Mouse (Mus musculus) intestine, embryonic 14.5 days (tissue): ENCODE results near the gene Traf4. TPM values are rescaled to one million over a fixed set of nuclear protein-coding genes. Genes with fewer than 3 reads are reported as not detected.

Experiments
- ATAC-seq: fragments of 200-750 bp; cut with Nextera tagmentation; replicated peaks from 2 replicates; pipeline ENCODE4 v1.8.0; 2017; ENCODE audit warnings: low read depth, moderate number of reproducible peaks, moderate TSS enrichment, moderate library complexity; ENCODE audit not compliant: low FRiP score, low TSS enrichment
- DNase-seq: peaks from one replicate; pipeline ENCODE4 v3.0.0-alpha.2; 2018; ENCODE audit warnings: low spot score
- H3K27ac ChIP-seq: fragments of 300-500 bp; sonication (generic); 2 replicates; pipeline ENCODE4 v1.5.1; 2014; ENCODE audit warnings: low read depth, mild to moderate bottlenecking, control low read depth
- H3K27me3 ChIP-seq: fragments of 300-500 bp; sonication (generic); replicated peaks from 2 replicates; pipeline ENCODE4 v1.6.1; 2014; ENCODE audit warnings: low read length, control low read depth; ENCODE audit not compliant: control insufficient read depth, insufficient read depth
- H3K36me3 ChIP-seq: fragments of 300-500 bp; sonication (generic); 2 replicates; pipeline ENCODE4 v1.6.1; 2014; ENCODE audit warnings: low read length, control low read depth; ENCODE audit not compliant: control insufficient read depth, insufficient read depth
- H3K4me1 ChIP-seq: fragments of 300-500 bp; sonication (generic); replicated peaks from 2 replicates; pipeline ENCODE4 v1.6.1; 2014; ENCODE audit warnings: low read length, control low read depth, mixed read lengths; ENCODE audit not compliant: control insufficient read depth, insufficient read depth
- H3K4me2 ChIP-seq: fragments of 300-500 bp; sonication (generic); 2 replicates; pipeline ENCODE4 v1.6.1; 2014; ENCODE audit warnings: low read length
- H3K4me3 ChIP-seq: fragments of 300-500 bp; sonication (generic); 2 replicates; pipeline ENCODE4 v1.5.1; 2014; ENCODE audit warnings: low read depth, low read length, control low read depth, mixed read lengths
- H3K9ac ChIP-seq: fragments of 300-500 bp; sonication (generic); 2 replicates; pipeline ENCODE4 v1.6.1; 2014; ENCODE audit warnings: mild to moderate bottlenecking, low read length
- H3K9me3 ChIP-seq: fragments of 300-500 bp; sonication (generic); 2 replicates; pipeline ENCODE4 v1.6.1; 2016; ENCODE audit warnings: low read length, control low read depth; ENCODE audit not compliant: control insufficient read depth
- WGBS: fragments of 180-500 bp; shearing (Covaris S2); extraction: QIAGEN DNeasy Blood & Tissue Kit; methylation state at CpG from one replicate; pipeline ENCODE4 v1.1.7; 2014; 5-methylcytosine and 5-hydroxymethylcytosine counted together
- microRNA-seq: library from miRNA; unstranded; fragments of <30 nt; microRNA quantifications from one replicate; pipeline ENCODE4, GENCODE M21; 2016
- polyA plus RNA-seq: library from polyadenylated mRNA; unstranded; fragments of >200 nt; fragmentation: Nextera tagmentation; extraction: Ambion mirVana; gene quantifications from 2 replicates; pipeline ENCODE4 v1.2.1, GENCODE M21; 2014

The Traf4 gene
- polyA plus RNA-seq, 1 experiment from 2014 or later: 61.7 TPM

- peak overlapping the region; percentile 62 for H3K4me3 ChIP-seq
- WGBS: 5% methylated on average over 19 of the region's 19 CpGs
- DNase-seq: peak; percentile 54
Measured at GRCm38 (mm10) chr11:78114676-78115366, 50.6 kb downstream of the Traf4 start.

GRCm38 (mm10) chr11:78113616-78114015 is 51.8 kb downstream of the Traf4 start:
- WGBS: 87% methylated on average over 2 of the region's 2 CpGs
- no peaks in the 10 kb centered on the region for H3K27me3 ChIP-seq
- H3K9me3 ChIP-seq: no peaks in the 10 kb centered on the region
- peaks cover 7% of the 10 kb centered on the region; the same call in 1 of the 2 replicates for H3K4me1 ChIP-seq
- DNase-seq (no peak), ATAC-seq (no peak)
- no peaks in the 10 kb centered on the region for H3K36me3 ChIP-seq
- H3K9ac ChIP-seq: no peak overlapping the region
- no peak overlapping the region for H3K4me3 ChIP-seq
- H3K27ac ChIP-seq: no peak overlapping the region
- no peak overlapping the region for H3K4me2 ChIP-seq

More at GRCm38 (mm10) chr11:78114676-78115366, 50.6 kb downstream of the Traf4 start:
- Histone ChIP-seq H3K27ac (peak overlapping the region; percentile 57), H3K4me1 (peaks cover 8% of the 10 kb centered on the region; the same call in 1 of the 2 replicates), H3K27me3 (no peaks in the 10 kb centered on the region), H3K9ac (peak overlapping the region; percentile 61), H3K36me3 (no peaks in the 10 kb centered on the region), H3K9me3 (no peaks in the 10 kb centered on the region), H3K4me2 (peak overlapping the region; percentile 70)
- no peak for ATAC-seq

Small RNA genes lying within 50 kb of the gene (microRNA-seq; reads per million reads assigned to microRNA genes)
- gene Mir7653: not detected

Other genes with a start within 250 kb of the Traf4 start
- gene Sez6, start 234.8 kb downstream of the Traf4 start, polyA plus RNA-seq: 1.0 and 1.4 TPM in 2 replicates
- gene Phf12, start 182.8 kb downstream of the Traf4 start, polyA plus RNA-seq: 16.5 and 19.6 TPM in 2 replicates
- gene Dhrs13, start 133.3 kb downstream of the Traf4 start, polyA plus RNA-seq: 23.0 and 24.6 TPM in 2 replicates
- 46.9 and 51.6 TPM in 2 replicates for gene Flot2, start 127.7 kb downstream of the Traf4 start, polyA plus RNA-seq
- 32.4 and 38.0 TPM in 2 replicates for gene Eral1, start 85.2 kb downstream of the Traf4 start, polyA plus RNA-seq
- 13.4 and 17.8 TPM in 2 replicates for gene Fam222b, start 70.9 kb downstream of the Traf4 start, polyA plus RNA-seq
- gene Nek8, start 11.1 kb upstream of the Traf4 start, polyA plus RNA-seq: 15.2 and 15.4 TPM in 2 replicates
- gene Tlcd1, start 11.1 kb upstream of the Traf4 start, polyA plus RNA-seq: 37.5 and 38.8 TPM in 2 replicates
- 1,790 and 1,870 TPM in 2 replicates for gene Rpl23a, start 18.0 kb upstream of the Traf4 start, polyA plus RNA-seq
- gene Rab34, start 22.8 kb upstream of the Traf4 start, polyA plus RNA-seq: 121 and 141 TPM in 2 replicates
- gene Proca1, start 27.8 kb upstream of the Traf4 start, polyA plus RNA-seq: 1.4 and 2.1 TPM in 2 replicates
- 77.4 and 86.7 TPM in 2 replicates for gene Sdf2, start 80.2 kb upstream of the Traf4 start, polyA plus RNA-seq
- 26.4 and 28.0 TPM in 2 replicates for gene Supt6, start 80.4 kb upstream of the Traf4 start, polyA plus RNA-seq
- gene 2610507B11Rik, start 96.2 kb upstream of the Traf4 start, polyA plus RNA-seq: 74.4 and 75.6 TPM in 2 replicates
- gene BC030499, start 125.3 kb upstream of the Traf4 start, polyA plus RNA-seq: 0.17 and 0.24 TPM in 2 replicates
- 34.1 and 40.0 TPM in 2 replicates for gene Spag5, start 135.9 kb upstream of the Traf4 start, polyA plus RNA-seq
- gene Aldoc, start 157.4 kb upstream of the Traf4 start, polyA plus RNA-seq: 20.0 and 21.1 TPM in 2 replicates
- gene Pigs, start 162.8 kb upstream of the Traf4 start, polyA plus RNA-seq: 76.2 and 79.1 TPM in 2 replicates
- gene Unc119, start 177.9 kb upstream of the Traf4 start, polyA plus RNA-seq: 39.8 and 42.8 TPM in 2 replicates
- not detected in 2 replicates for gene Foxn1, start 221.0 kb upstream of the Traf4 start, polyA plus RNA-seq